Mouse (Mus musculus): ENCODE measurements around the gene Secisbp2l.

Secisbp2l gene

GRCm38 (mm10) chr2:125723086-125723407 is 59.6 kb downstream of the Secisbp2l start:
- intact Hi-C loops (cut with DNase I) = loop anchor here (5.0 kb wide), 1 partner anchor 51 kb away; the partner anchor contains the start of gene Eid1

DNA sequence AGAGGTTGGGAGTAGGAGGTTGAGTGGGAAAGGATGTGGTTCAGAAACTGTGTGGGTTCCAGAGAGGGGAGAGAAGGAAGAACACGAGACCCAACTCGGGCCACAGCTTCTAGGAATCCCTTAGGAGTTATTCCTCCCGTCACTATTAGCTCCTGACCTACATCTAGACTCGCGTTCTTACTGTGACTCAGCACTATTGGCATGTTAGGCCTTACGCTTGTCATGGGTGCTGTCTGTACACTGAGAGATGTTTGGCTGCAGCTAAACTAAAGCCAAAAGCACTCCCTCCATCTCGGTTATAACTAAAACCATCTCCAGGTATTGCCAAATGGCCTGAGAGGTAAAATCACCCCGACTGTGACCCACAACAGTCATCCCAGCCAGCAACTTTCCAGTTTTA is 66.1 kb downstream of the Secisbp2l start:
- intact Hi-C loops (cut with DNase I) = no loop called here

GRCm38 (mm10) chr2:125706510-125706921 is 76.2 kb downstream of the Secisbp2l start:
- intact Hi-C loops (cut with DNase I) = no loop called here

DNA sequence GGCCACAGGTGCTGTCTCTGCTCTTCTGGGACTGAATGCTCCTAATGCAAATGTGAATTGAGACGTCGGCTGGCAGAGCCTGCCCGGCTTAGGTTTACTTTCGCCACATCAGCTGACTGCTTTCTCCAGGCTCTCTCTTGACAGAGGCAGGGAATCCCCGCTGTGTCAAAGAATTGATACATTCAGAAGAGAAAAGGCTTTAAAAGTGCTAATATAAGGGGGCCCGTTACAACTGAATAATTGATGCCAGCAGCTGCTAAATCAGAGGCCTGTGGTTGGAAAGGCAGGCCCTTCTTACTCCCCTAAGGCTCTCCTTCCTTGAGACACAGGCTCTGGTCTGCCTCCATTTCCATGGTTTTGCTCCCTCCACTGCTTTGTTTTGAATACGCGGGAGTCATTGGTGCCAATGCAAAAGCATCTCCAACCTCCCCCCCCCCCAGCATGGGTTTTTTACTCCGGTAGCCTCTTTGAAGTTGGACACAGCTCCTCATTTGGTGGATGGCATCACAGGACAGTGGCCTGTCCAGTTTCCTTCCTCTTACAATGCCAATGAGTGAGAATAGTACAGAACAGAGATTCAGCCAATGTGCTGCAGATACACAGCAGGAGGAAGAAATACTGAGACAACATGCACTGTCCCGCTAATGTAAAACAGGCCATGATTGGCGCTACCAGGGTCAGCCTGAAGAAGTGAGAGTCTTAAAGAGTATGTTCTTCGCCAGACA is 77.6 kb downstream of the Secisbp2l start:
- intact Hi-C loops (cut with DNase I) = no loop called here

DNA sequence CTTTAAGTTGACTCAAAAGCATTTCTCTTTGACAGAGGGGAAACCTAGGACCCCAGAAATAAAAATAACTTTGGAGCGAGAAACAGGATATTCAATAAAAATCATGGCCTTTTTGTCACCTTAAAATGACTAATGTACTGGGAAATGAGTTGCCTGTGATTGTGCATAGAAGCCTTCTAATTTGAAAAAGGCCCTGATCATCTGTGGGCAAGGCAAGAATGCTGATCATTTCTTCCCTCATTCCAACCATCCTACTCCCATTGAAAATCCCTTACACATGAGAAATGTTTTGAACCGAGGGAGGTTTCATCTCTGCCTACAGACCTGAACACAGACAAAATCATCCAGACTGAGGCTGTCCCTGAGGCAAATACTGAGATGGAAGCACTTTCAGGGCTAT is 79.8 kb downstream of the Secisbp2l start:
- intact Hi-C loops (cut with DNase I) = no loop called here

- intact Hi-C loops (cut with DNase I) = no loop called here
These were observed 81.1 kb downstream of the Secisbp2l start for GRCm38 (mm10) chr2:125701606-125702005.

GRCm38 (mm10) chr2:125696219-125696618 is 86.5 kb downstream of the Secisbp2l start:
- intact Hi-C loops (cut with DNase I) = no loop called here

- intact Hi-C loops (cut with DNase I) = no loop called here
These were observed 87.9 kb downstream of the Secisbp2l start for GRCm38 (mm10) chr2:125694798-125695197.

- intact Hi-C loops (cut with DNase I) = no loop called here
These were observed 90.7 kb downstream of the Secisbp2l start for GRCm38 (mm10) chr2:125692010-125692409.
